Mouse (Mus musculus): ENCODE measurements at regions not wholly inside any gene's neighbourhood (a gene's known extent, or its start where the extent isn't known, plus 50 kb on each side); places are given as distances from the start of the nearest gene placed in this dataset.

DNA sequence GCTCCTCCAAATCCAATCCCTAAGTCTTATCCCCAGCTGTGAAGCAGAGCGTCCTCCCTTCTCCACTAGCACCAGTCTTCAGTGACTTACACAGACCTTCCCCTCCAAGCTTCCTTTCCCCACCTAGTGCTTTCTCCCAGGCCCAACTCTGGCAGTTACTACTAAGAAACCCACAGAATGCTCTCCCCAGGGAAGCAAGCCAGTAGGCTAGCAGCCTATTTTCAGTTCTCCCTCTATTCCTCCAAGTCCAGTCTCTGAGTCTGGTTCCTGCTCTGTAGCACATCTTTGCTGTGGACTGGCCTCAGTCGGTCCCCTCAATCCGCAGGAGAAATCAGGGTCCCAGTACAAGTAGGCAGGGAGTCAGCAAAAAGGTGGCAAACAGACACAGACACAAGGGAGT is 1486.7 kb downstream of the Zfp704 start:
- WGBS: 52% methylated on average over 3 of the region's 3 CpGs
- Histone ChIP-seq H3K36me3 (ENCODE audit: control insufficient read depth, insufficient read depth, low read length) (no peaks in the 10 kb centered on the region), H3K79me2 (replicated peaks; ENCODE audit: control insufficient read depth, insufficient read depth, low read length) (no peaks in the 10 kb centered on the region), H3K4me3 (no peak overlapping the region), H3K27ac (no peak overlapping the region), H3K27me3 (ENCODE audit: control insufficient read depth, insufficient read depth, low read length) (no peaks in the 10 kb centered on the region), H3K9ac (ENCODE audit: low read depth, low read length) (no peak overlapping the region), H3K4me1 (ENCODE audit: control insufficient read depth, insufficient read depth, low read length) (no peaks in the 10 kb centered on the region)
- intact Hi-C loops (cut with DNase I): no loop called here
- no peak for DNase-seq
- TF ChIP-seq POLR2A (IDR thresholded peaks at IDR 0.05; ENCODE audit: insufficient read depth, low read depth, low read length) (no peak), EP300 (IDR thresholded peaks at IDR 0.05; ENCODE audit: insufficient read depth, low read depth, low read length) (no peak), CTCF (IDR thresholded peaks at IDR 0.05) (no peak)

DNA sequence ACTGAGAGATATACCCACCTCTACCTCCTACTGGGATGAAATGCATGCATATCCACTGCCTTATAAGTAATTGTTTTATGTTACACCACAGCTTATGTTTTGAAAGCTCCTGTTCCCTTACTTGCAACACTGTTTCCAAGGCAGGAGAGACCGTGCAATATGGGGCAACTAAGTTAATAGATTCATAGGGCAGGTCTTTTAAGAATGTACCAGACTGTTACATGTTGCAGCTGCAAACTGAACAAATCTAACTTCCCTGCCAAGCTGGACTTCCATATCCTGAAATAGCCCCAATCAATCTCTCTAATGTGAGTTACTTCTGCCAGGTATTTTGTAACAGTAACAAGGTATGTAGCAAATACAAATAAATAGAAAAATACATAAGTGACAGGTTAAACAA is 1478.0 kb upstream of the 1700008P02Rik start:
- TF ChIP-seq CTCF (IDR thresholded peaks at IDR 0.05): no peak
- no peak for TF ChIP-seq EP300 (IDR thresholded peaks at IDR 0.05; ENCODE audit: insufficient read depth, low read depth, low read length)
- no peak for TF ChIP-seq POLR2A (IDR thresholded peaks at IDR 0.05; ENCODE audit: insufficient read depth, low read depth, low read length)
- 67% methylated on average over 1 of the region's 1 CpGs for WGBS
- no peaks in the 10 kb centered on the region for H3K27me3 ChIP-seq (ENCODE audit: control insufficient read depth, insufficient read depth, low read length)
- H3K9ac ChIP-seq (ENCODE audit: low read depth, low read length): no peak overlapping the region
- H3K36me3 ChIP-seq (ENCODE audit: control insufficient read depth, insufficient read depth, low read length): no peaks in the 10 kb centered on the region
- intact Hi-C loops (cut with DNase I): no loop called here
- no peak overlapping the region for H3K27ac ChIP-seq
- DNase-seq: no peak
- no peaks in the 10 kb centered on the region for H3K4me1 ChIP-seq (ENCODE audit: control insufficient read depth, insufficient read depth, low read length)
- H3K4me3 ChIP-seq: no peak overlapping the region
- no peaks in the 10 kb centered on the region for H3K79me2 ChIP-seq (replicated peaks; ENCODE audit: control insufficient read depth, insufficient read depth, low read length)

DNA sequence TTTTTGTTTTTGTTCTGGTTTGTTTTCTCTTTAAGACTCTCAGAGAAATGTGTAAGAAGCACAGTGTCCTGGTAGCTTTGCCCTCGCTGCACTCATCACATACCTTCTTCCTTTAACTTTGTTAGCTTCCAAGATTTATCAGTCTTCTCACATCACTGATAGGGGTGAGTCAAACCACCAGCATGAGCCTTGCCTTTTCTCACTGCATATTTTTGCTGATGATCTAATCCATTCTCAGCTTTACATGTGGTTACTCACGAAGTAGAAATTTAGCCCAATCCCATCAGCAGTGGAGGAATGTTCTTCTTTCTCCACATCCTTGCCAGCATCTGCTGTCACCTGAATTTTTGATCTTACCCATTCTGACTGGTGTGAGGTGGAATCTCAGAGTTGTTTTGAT is 1464.5 kb upstream of the 1700008P02Rik start:
- intact Hi-C loops (cut with DNase I): no loop called here
- Histone ChIP-seq H3K79me2 (replicated peaks; ENCODE audit: control insufficient read depth, insufficient read depth, low read length) (no peaks in the 10 kb centered on the region), H3K9ac (ENCODE audit: low read depth, low read length) (no peak overlapping the region), H3K27ac (no peak overlapping the region), H3K4me3 (no peak overlapping the region), H3K36me3 (ENCODE audit: control insufficient read depth, insufficient read depth, low read length) (no peaks in the 10 kb centered on the region), H3K4me1 (ENCODE audit: control insufficient read depth, insufficient read depth, low read length) (no peaks in the 10 kb centered on the region), H3K27me3 (ENCODE audit: control insufficient read depth, insufficient read depth, low read length) (no peaks in the 10 kb centered on the region)
- TF ChIP-seq CTCF (IDR thresholded peaks at IDR 0.05) (no peak), POLR2A (IDR thresholded peaks at IDR 0.05; ENCODE audit: insufficient read depth, low read depth, low read length) (no peak), EP300 (IDR thresholded peaks at IDR 0.05; ENCODE audit: insufficient read depth, low read depth, low read length) (no peak)
- 34% methylated on average over 2 of the region's 2 CpGs for WGBS
- DNase-seq: no peak

DNA sequence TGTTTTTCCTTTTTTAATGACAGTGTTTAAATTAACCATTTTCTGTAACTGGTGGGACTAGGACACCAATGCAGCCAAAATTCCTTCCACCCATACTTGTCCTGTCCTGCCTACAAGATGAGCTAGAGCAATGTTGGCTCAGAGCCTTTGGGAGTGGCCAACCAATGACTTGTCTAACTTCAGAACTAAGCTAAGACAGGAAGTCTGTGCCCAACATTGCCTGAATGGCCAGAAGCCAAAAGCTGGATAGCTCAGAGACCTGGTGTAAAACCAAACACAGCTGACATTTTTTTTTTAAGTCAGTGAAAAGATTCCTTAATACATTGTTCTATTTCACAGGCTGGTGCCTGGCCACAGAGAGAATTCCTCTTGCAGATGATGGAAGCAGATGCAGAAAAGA is 1433.5 kb upstream of the 1700008P02Rik start:
- no peak overlapping the region for H3K4me3 ChIP-seq
- intact Hi-C loops (cut with DNase I): no loop called here
- no peak for TF ChIP-seq EP300 (IDR thresholded peaks at IDR 0.05; ENCODE audit: insufficient read depth, low read depth, low read length)
- no peak for TF ChIP-seq CTCF (IDR thresholded peaks at IDR 0.05)
- H3K27me3 ChIP-seq (ENCODE audit: control insufficient read depth, insufficient read depth, low read length): no peaks in the 10 kb centered on the region
- H3K27ac ChIP-seq: no peak overlapping the region
- H3K36me3 ChIP-seq (ENCODE audit: control insufficient read depth, insufficient read depth, low read length): no peaks in the 10 kb centered on the region
- H3K4me1 ChIP-seq (ENCODE audit: control insufficient read depth, insufficient read depth, low read length): no peaks in the 10 kb centered on the region
- H3K9ac ChIP-seq (ENCODE audit: low read depth, low read length): no peak overlapping the region
- no peak for DNase-seq
- no peaks in the 10 kb centered on the region for H3K79me2 ChIP-seq (replicated peaks; ENCODE audit: control insufficient read depth, insufficient read depth, low read length)

DNA sequence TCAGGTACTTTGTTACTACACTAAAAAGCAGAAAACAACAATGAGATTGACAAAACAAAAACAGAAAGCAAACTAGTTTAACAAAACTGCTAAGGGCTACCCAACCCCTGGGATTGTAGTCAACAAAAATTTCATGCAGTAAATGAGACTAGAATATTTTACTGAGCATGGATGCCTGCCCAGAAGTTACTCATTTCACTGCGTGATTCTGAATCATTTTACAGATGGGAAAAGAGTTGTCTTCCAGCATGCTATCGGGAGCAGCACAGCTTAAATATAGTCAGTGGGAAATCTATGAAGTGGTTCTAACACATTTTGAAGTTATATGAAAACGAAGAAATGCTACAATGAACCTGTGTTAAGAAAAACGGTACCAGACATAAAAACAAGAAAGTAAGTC is 1430.9 kb upstream of the 1700008P02Rik start:
- Histone ChIP-seq H3K4me1 (ENCODE audit: control insufficient read depth, insufficient read depth, low read length) (no peaks in the 10 kb centered on the region), H3K4me3 (no peak overlapping the region), H3K36me3 (ENCODE audit: control insufficient read depth, insufficient read depth, low read length) (no peaks in the 10 kb centered on the region), H3K9ac (ENCODE audit: low read depth, low read length) (no peak overlapping the region), H3K27me3 (ENCODE audit: control insufficient read depth, insufficient read depth, low read length) (no peaks in the 10 kb centered on the region), H3K79me2 (replicated peaks; ENCODE audit: control insufficient read depth, insufficient read depth, low read length) (no peaks in the 10 kb centered on the region), H3K27ac (no peak overlapping the region)
- intact Hi-C loops (cut with DNase I): no loop called here
- WGBS: 71% methylated on average over 4 of the region's 4 CpGs
- no peak for DNase-seq
- no peak for TF ChIP-seq POLR2A (IDR thresholded peaks at IDR 0.05; ENCODE audit: insufficient read depth, low read depth, low read length)

DNA sequence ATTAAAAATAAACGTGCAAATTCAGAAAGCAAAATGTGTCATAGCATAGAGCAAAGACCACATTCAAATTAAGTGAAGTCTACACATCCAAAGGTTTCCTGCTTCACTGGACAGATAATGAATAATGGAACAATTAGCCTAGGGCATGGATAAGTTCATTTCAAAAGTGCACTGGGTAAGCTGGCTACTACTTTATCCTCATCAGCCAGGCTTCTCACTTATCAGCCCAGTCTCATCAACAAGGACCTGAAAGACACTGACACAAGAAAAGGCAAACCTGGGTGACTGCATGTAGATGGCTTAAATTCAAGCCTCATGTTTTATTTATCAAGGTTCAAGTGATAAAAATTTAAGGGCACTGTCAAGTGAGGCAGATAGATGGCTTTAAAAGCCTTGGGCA is 1429.5 kb upstream of the 1700008P02Rik start:
- Histone ChIP-seq H3K4me1 (ENCODE audit: control insufficient read depth, insufficient read depth, low read length) (no peaks in the 10 kb centered on the region), H3K36me3 (ENCODE audit: control insufficient read depth, insufficient read depth, low read length) (no peaks in the 10 kb centered on the region), H3K27ac (no peak overlapping the region), H3K9ac (ENCODE audit: low read depth, low read length) (no peak overlapping the region), H3K79me2 (replicated peaks; ENCODE audit: control insufficient read depth, insufficient read depth, low read length) (no peaks in the 10 kb centered on the region), H3K4me3 (no peak overlapping the region), H3K27me3 (ENCODE audit: control insufficient read depth, insufficient read depth, low read length) (no peaks in the 10 kb centered on the region)
- 51% methylated on average over 1 of the region's 1 CpGs for WGBS
- intact Hi-C loops (cut with DNase I): no loop called here
- DNase-seq: no peak
- TF ChIP-seq CTCF (IDR thresholded peaks at IDR 0.05): no peak
- TF ChIP-seq POLR2A (IDR thresholded peaks at IDR 0.05; ENCODE audit: insufficient read depth, low read depth, low read length): no peak
- no peak for TF ChIP-seq EP300 (IDR thresholded peaks at IDR 0.05; ENCODE audit: insufficient read depth, low read depth, low read length)

DNA sequence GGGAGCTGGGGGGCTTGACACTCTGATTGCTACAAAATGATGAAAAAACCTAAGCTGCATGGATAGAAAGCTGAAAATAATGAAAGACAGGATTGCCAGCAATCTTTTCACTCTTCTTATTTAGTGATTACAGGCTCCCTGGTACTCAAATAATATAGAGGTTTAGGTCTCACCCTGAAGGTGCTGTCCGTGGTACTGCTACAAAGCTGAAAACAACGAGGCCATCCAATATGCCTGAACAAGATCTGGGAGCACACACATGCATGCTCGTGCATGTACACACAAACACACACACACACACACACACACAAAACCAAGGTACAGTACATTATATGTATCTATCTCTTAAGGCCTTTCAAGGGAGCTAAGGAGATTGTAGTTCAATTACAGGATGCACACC is 1426.1 kb upstream of the 1700008P02Rik start:
- Histone ChIP-seq H3K9ac (ENCODE audit: low read depth, low read length) (no peak overlapping the region), H3K27me3 (ENCODE audit: control insufficient read depth, insufficient read depth, low read length) (no peaks in the 10 kb centered on the region), H3K4me1 (ENCODE audit: control insufficient read depth, insufficient read depth, low read length) (no peaks in the 10 kb centered on the region), H3K36me3 (ENCODE audit: control insufficient read depth, insufficient read depth, low read length) (no peaks in the 10 kb centered on the region), H3K27ac (no peak overlapping the region), H3K4me3 (no peak overlapping the region), H3K79me2 (replicated peaks; ENCODE audit: control insufficient read depth, insufficient read depth, low read length) (no peaks in the 10 kb centered on the region)
- no peak for DNase-seq
- intact Hi-C loops (cut with DNase I): no loop called here
- no peak for TF ChIP-seq POLR2A (IDR thresholded peaks at IDR 0.05; ENCODE audit: insufficient read depth, low read depth, low read length)
- no peak for TF ChIP-seq EP300 (IDR thresholded peaks at IDR 0.05; ENCODE audit: insufficient read depth, low read depth, low read length)
- TF ChIP-seq CTCF (IDR thresholded peaks at IDR 0.05): no peak
- WGBS: 35% methylated on average over 3 of the region's 3 CpGs

All from heart, adult 2 months (tissue).